Mouse (Mus musculus) myocyte (in vitro differentiated cells): ENCODE data around the gene Zfp422. TPM values are rescaled to one million over a fixed set of nuclear protein-coding genes. Genes with fewer than 3 reads are reported as not detected.

ENCODE experiments used
- H3K27me3 ChIP-seq: one replicate; pipeline ENCODE4 v1.6.1; 2011; ENCODE audit not compliant: control insufficient read depth, insufficient read depth, insufficient read length
- H3K36me3 ChIP-seq: one replicate; pipeline ENCODE4 v1.6.1; 2011; ENCODE audit not compliant: control insufficient read depth, insufficient read depth
- H3K4me2 ChIP-seq: one replicate; pipeline ENCODE4 v1.6.1; 2011; ENCODE audit warnings: low read depth, control low read depth
- H3K4me3 ChIP-seq: one replicate; pipeline ENCODE4 v1.5.1; 2011; ENCODE audit warnings: mild to moderate bottlenecking, control low read depth, moderate library complexity
- H3K79me2 ChIP-seq: one replicate; pipeline ENCODE4 v1.6.1; 2011; ENCODE audit not compliant: control insufficient read depth, insufficient read depth
- H3ac ChIP-seq: one replicate; pipeline ENCODE4 v1.6.1; 2011; ENCODE audit not compliant: control insufficient read depth, insufficient read length
- CEBPB ChIP-seq: IDR thresholded peaks from 2 replicates; pipeline ENCODE4 v1.6.1; 2011; ENCODE audit warnings: mild to moderate bottlenecking, moderate library complexity; ENCODE audit not compliant: poor library complexity, insufficient read depth, severe bottlenecking
- E2F4 ChIP-seq: IDR thresholded peaks from one replicate; pipeline ENCODE4 v1.6.1; 2011; ENCODE audit warnings: mild to moderate bottlenecking, control low read depth, moderate library complexity; ENCODE audit not compliant: insufficient read depth
- MAX ChIP-seq: IDR thresholded peaks from one replicate; pipeline ENCODE4 v1.6.1; 2011; ENCODE audit warnings: low read depth, mild to moderate bottlenecking, control low read depth
- MYOD1 ChIP-seq, 3 experiments: IDR thresholded peaks; one replicate each; pipeline ENCODE4 v1.6.1; 2011; ENCODE audit warnings: control low read depth in 2 of 3, low read depth in 2 of 3, mild to moderate bottlenecking in 2 of 3, moderate library complexity in 1 of 3; ENCODE audit not compliant: insufficient read length in 2 of 3, control insufficient read depth in 1 of 3
- MYOG ChIP-seq, 3 experiments: IDR thresholded peaks; one replicate each; pipeline ENCODE4 v1.6.1; 2011; ENCODE audit warnings: control low read depth in 2 of 3, low read depth in 2 of 3, mild to moderate bottlenecking in 2 of 3; ENCODE audit not compliant: insufficient read length in 2 of 3, control insufficient read depth in 1 of 3, insufficient read depth in 1 of 3
- POLR2A ChIP-seq: IDR thresholded peaks from one replicate; pipeline ENCODE4 v1.6.1; 2011; ENCODE audit warnings: low read depth, mild to moderate bottlenecking, control low read depth, moderate library complexity; ENCODE audit not compliant: insufficient read length
- POLR2AphosphoS2 ChIP-seq: IDR thresholded peaks from one replicate; pipeline ENCODE4 v1.6.1; 2011; ENCODE audit warnings: low read depth, control low read depth; ENCODE audit not compliant: insufficient read length
- REST ChIP-seq: IDR thresholded peaks from one replicate; pipeline ENCODE4 v1.6.1; 2011; ENCODE audit warnings: mild to moderate bottlenecking, control low read depth, moderate library complexity; ENCODE audit not compliant: insufficient read depth, insufficient read length
- SRF ChIP-seq: IDR thresholded peaks from one replicate; pipeline ENCODE4 v1.6.1; 2011; ENCODE audit warnings: low read depth; ENCODE audit not compliant: control insufficient read depth, insufficient read length
- TCF12 ChIP-seq: IDR thresholded peaks from one replicate; pipeline ENCODE4 v1.6.1; 2011; ENCODE audit warnings: mild to moderate bottlenecking, control low read depth; ENCODE audit not compliant: poor library complexity, insufficient read depth, severe bottlenecking
- TCF3 ChIP-seq: IDR thresholded peaks from one replicate; pipeline ENCODE4 v1.6.1; 2011; ENCODE audit warnings: low read depth, control low read depth; ENCODE audit not compliant: insufficient read length
- USF1 ChIP-seq: IDR thresholded peaks from one replicate; pipeline ENCODE4 v1.6.1; 2011; ENCODE audit warnings: low read depth, mild to moderate bottlenecking, control low read depth, moderate library complexity
- polyA plus RNA-seq: library from polyadenylated mRNA; unstranded; fragments of >200 nt; fragmentation: generic; extraction: Trizol; gene quantifications from one replicate; pipeline ENCODE4 v1.2.1, GENCODE M21; 2012; ENCODE audit warnings: missing spikeins

Gene Zfp422
- polyA plus RNA-seq, 1 experiment, result 5.2 TPM

DNA sequence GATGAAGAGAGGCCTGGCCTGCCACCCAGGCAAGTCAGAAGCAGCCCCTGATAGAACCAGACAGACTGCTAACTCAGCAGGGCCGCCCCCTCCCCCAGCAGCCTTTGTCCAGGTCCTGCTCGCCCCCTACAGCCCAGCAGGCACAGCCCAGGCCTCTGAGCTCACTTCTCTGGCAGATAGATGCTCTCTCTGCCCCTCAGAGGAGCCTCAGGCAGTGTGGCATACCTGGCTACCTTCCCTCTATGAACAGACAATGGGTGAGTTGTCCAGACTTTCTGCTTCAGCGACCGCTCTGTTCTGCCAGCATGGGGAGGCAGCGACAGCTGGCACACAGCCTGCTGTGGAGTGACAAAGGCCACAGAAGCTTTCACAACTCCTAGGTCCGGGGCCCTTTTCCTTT is 41.3 kb upstream of the Zfp422 start:
- no peak overlapping the region for H3K4me3 ChIP-seq
- H3K36me3 ChIP-seq, result no peaks in the 10 kb centered on the region
- no peaks in the 10 kb centered on the region for H3K27me3 ChIP-seq
- no peaks in the 10 kb centered on the region for H3K79me2 ChIP-seq
- H3ac ChIP-seq, result no peak overlapping the region
- H3K4me2 ChIP-seq, result no peak overlapping the region
- TF ChIP-seq TCF12 (no peak), MYOG (IDR thresholded peaks at IDR 0.05; ENCODE audit: control insufficient read depth in 1 of 3, insufficient read depth in 1 of 3, insufficient read length in 2 of 3, low read depth in 2 of 3) (no peak), TCF3 (no peak), MYOD1 (IDR thresholded peaks at IDR 0.05; ENCODE audit: control insufficient read depth in 1 of 3, insufficient read length in 2 of 3, low read depth in 2 of 3) (no peak), POLR2A (no peak), CEBPB (no peak), POLR2AphosphoS2 (no peak), REST (no peak)

GRCm38 (mm10) chr6:116668682-116669470 is 40.1 kb upstream of the Zfp422 start:
- Histone ChIP-seq H3K27me3 (no peaks in the 10 kb centered on the region), H3K36me3 (no peaks in the 10 kb centered on the region), H3ac (no peak overlapping the region), H3K79me2 (no peaks in the 10 kb centered on the region), H3K4me3 (no peak overlapping the region), H3K4me2 (no peak overlapping the region)
- TF ChIP-seq USF1 (no peak), TCF3 (no peak), MYOD1 (IDR thresholded peaks at IDR 0.05; ENCODE audit: control insufficient read depth in 1 of 3, insufficient read length in 2 of 3, low read depth in 2 of 3) (no peak), REST (no peak), CEBPB (no peak), TCF12 (no peak), MYOG (IDR thresholded peaks at IDR 0.05; ENCODE audit: control insufficient read depth in 1 of 3, insufficient read depth in 1 of 3, insufficient read length in 2 of 3, low read depth in 2 of 3) (no peak), POLR2AphosphoS2 (no peak), SRF (no peak), E2F4 (no peak)

DNA sequence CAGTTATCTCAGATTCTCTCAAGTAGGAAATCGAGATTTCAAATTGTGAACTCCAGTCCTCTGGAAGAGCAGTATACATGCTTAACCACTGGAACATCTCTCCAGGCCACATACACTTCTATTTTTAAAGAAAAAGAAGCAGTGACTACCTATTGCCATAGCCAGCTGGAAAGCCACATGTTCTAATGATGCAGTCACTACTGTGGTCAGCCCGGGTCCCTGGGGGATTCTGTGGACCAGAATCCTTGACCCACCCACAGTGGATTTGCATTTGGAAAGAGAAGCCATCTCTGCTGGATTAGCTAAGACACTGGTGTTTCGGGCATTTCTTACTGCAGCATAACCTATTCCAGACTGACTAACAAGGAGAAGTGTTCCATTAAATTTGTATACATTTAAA is 38.6 kb upstream of the Zfp422 start:
- Histone ChIP-seq H3K4me3 (no peak overlapping the region), H3ac (no peak overlapping the region), H3K36me3 (no peaks in the 10 kb centered on the region), H3K4me2 (peak overlapping the region; percentile 34), H3K27me3 (no peaks in the 10 kb centered on the region), H3K79me2 (no peaks in the 10 kb centered on the region)
- no peak for TF ChIP-seq TCF12
- no peak for TF ChIP-seq MYOD1 (IDR thresholded peaks at IDR 0.05; ENCODE audit: control insufficient read depth in 1 of 3, insufficient read length in 2 of 3, low read depth in 2 of 3)
- TF ChIP-seq MAX, result no peak
- no peak for TF ChIP-seq SRF
- TF ChIP-seq CEBPB, result no peak
- TF ChIP-seq POLR2A, result no peak
- TF ChIP-seq REST, result no peak
- no peak for TF ChIP-seq TCF3

DNA sequence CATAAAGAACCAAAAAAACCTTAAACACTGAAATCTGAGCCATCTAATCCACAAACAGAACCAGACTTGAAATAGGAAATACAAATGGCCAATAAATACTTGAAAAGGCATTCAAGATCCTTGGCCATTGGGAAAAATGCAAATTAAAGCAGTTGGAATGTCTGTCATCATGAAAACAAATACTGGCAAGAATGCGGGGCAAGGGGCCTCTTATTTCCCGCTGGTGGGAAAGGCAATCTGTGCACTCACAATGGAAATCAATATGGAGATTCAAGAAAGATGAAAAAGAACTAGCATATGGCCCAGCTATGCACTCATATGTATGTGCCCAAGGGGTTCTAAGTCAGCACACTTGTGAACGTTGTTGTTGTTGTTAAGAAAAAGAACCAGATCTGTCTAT is 38.1 kb upstream of the Zfp422 start:
- no peaks in the 10 kb centered on the region for H3K27me3 ChIP-seq
- TF ChIP-seq E2F4, result no peak
- TF ChIP-seq POLR2A, result no peak
- TF ChIP-seq CEBPB, result no peak
- no peak for TF ChIP-seq SRF
- no peak for TF ChIP-seq TCF3
- no peak for TF ChIP-seq MYOD1 (IDR thresholded peaks at IDR 0.05; ENCODE audit: control insufficient read depth in 1 of 3, insufficient read length in 2 of 3, low read depth in 2 of 3)
- no peak for TF ChIP-seq REST
- TF ChIP-seq USF1, result no peak
- no peak for TF ChIP-seq TCF12
- no peak for TF ChIP-seq MAX
- no peak for TF ChIP-seq POLR2AphosphoS2

More for the DNA sequence above, 38.1 kb upstream of the Zfp422 start:
- H3K4me3 ChIP-seq, result no peak overlapping the region
- H3K36me3 ChIP-seq, result no peaks in the 10 kb centered on the region
- H3K4me2 ChIP-seq, result no peak overlapping the region
- no peak overlapping the region for H3ac ChIP-seq
- H3K79me2 ChIP-seq, result no peaks in the 10 kb centered on the region
